Mouse (Mus musculus) thymus, postnatal 4 days (tissue): ENCODE data around the gene Mrps23.
"Not testable (repeated sequence)": the region's sequence is repeated elsewhere in the genome, so short reads cannot be mapped to it uniquely, and the experiment has no call there.

Experiments
- DNase-seq: peaks from one replicate; pipeline ENCODE4 v3.0.0; 2021

Mrps23 gene

DNA sequence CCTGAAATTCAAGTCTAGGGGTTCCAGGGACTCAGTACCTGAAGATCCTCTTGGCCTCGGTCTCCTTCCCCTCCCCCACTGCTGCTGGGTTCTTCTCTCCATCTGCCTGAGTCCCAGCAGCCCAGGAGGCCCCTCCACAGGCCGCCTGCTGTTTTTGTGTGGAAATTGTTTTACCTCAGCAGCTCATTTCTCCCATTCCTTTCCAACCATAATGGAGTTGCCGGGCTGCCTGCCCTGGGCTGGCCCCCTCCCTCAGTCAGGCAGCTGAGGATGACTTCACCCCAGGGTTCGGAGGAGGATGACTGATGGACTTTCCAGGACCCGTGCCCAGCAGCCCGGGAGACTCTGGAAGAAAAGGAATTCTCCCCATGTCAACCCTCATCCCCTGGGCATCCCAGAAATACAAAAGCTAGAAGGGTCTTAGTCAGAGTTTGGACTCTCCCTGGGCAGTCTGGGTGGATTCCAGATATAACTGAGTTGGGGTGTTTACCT is 23.7 kb upstream of the Mrps23 start:
- no peak for DNase-seq

DNA sequence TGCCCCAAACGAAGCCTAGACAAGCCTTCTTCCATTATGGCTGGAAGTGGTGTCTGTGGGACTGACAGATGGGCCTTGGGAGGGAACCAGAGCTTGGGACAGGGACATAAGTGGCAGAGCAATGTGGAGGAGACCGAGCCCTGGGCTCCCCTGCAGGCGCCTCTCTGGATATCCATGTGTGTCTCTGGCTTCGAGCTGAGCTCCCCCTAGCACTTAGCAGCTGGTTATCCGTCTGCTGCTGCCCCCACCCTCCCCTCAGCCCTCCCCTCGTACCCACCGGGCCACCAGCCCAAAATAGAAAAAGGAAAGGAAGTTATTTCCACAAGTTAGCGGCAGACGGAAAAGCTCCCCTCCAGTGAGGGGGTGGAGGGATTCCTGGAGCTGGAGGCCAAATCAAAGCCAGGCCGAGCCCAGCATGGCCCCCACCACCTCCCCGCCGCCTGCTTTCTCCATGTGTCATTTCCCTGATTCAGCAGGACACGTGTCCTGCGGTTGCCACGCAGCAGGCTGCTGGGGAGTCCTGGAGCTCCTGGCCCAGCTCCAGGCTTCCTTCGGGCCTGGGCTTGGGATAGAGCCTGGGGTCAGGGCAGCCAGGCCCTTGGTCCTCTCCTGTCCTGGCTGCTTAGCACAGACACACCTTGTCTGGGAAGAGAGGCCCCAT is 23.1 kb upstream of the Mrps23 start:
- no peak for DNase-seq

DNA sequence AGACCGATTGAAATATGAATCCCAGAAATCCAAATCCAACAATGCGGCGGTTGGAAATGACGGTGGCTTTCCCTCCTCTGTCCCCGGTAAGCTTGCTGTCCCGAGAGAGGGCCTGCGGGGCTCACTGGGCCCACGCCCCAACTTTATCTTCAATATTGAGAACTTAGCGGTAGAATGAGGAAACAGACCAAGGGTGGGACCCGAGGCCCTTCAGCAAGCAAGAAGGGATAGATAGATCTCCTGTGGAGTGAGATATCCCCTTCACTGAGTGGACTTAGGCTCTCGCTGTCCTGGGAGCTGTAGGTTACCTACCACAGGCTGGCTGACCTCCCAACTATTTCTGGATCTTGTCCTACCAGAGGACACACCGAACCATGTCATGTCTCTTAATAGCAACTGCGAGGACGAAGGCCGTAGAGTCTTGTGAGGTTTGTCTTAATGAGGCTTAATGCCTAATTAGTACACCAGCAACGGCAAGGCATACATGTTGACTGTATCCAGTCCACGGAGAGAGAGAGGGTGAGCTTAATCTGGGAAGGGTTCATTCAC is 19.5 kb upstream of the Mrps23 start:
- DNase-seq = no peak

DNA sequence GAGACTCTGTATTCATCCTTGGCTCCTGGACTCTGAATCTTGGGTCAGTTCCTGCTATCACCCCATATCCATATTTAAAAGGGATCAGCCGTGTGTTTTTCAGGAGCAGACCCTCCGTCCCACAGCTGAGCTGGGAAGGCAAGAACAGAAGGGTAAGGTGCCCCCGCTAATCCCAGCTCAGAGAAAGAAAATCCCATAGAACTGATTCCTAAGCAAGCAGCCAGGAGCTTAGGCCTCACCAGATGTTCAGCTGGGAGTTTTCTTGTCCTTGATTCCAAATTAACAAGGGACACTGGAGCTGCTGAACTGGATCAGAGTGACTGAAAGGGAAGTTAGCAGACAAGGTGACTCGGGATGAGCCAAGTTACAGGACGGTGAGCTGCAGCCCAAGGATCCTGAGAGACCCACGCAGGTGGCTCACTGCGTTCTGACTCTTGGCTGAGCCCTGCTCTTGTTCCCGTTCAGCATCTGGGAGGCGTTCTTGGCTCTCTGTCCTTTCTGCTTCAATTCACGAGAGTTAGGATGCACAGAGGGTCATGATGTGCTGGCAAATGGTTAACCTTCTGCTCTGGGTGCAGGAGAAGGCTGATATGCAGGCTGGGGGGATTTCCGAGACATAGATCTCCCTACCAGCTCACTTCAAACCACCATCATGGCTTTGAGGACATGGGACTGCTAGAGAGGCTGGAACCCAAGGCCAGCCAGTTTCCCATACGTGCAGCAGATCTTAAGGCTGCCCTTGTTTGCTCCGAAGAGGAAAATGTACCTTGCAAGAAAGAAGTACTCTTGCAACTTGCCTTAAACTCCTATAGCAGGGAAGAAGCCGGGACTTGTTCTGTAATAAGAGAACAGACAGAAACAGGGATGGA is 17.9 kb upstream of the Mrps23 start:
- DNase-seq = no peak

DNA sequence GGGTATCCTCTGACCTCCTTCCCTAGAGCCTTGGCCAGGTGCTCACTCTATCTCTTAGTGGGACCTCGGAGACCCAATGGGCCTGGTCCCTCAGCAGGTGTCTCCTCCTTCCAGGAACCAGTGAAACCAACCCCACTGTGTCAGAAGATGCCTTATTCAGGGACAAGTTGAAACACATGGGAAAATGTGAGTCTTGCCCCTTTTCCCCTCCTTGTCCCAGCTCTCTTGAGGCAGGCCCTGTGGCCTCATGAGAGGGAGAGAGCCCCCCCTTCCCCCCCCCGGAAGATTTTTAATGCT is 17.3 kb upstream of the Mrps23 start:
- no peak for DNase-seq

DNA sequence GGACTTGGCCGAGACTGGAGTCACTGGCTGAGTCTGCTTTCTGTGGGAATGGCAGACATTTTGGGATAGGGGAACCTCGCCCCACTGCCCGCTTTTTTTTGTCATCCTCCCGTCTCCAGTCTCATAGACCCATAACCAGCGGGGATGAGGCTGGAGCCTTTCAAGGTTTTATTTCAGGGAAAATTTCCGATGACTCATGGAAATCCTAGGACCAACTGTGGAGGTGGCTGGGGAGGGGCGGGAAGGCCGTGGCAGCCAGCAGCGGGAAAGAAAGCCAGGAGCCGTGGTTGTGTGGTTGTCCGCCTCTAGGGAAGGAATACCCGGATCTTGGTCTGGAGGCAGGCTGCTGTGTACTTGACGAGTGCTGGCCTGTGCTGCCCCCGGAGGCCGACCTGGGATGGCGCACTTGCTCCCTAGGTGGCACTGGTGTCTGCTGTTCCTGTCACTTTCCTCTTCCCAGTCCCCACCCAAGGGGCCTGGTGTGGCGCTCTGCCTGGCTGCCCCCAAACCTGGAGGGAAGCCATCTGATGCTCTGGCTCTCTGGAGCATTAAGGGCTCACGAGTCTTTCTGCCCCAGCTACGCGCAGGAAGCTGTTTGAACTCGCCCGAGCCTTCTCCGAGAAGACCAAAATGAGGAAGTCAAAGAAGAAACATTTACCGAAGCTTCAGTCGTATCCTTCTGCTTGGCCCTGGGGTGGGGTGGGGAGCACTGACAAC is 16.6 kb upstream of the Mrps23 start:
- peak; percentile 84 for DNase-seq

DNA sequence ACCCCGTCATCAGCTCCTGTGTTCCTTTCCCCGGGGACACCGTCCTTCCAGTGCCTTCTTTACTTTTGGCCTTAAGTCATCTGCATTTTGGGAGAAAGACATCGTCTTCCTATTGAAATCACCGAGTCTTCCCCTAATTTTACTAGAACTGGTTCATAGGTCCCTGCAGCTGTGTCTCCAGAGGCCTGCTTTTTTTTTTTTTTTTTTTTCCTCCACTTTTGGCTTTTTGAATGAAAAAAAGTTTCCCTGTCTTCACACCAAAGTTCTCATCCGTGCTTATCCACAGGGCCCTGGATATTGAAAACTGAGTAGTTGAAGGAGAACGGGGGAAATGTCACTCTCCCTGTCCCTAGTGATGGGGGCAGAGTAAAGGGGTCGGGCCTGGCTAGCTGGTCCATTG is 16.0 kb upstream of the Mrps23 start:
- DNase-seq = no peak

DNA sequence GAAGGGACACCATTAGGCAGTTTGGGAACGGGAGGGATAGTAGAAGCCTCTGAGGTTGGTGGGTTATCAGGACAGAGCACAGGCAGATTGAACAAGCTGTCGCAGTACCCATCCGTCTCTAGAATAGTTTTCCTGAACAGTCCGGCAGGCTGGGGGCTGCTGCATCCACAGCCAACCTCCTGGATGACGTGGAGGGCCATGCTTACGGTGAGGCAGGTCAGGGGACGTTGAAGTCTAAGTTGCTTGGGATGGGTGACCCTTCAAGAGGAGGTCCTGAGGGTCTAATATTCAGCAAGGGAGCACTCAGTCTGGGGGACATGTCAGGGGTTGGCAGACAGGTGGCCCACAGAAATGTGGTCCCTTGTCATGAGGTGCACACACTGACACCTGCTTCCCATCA is 15.6 kb upstream of the Mrps23 start:
- no peak for DNase-seq

DNA sequence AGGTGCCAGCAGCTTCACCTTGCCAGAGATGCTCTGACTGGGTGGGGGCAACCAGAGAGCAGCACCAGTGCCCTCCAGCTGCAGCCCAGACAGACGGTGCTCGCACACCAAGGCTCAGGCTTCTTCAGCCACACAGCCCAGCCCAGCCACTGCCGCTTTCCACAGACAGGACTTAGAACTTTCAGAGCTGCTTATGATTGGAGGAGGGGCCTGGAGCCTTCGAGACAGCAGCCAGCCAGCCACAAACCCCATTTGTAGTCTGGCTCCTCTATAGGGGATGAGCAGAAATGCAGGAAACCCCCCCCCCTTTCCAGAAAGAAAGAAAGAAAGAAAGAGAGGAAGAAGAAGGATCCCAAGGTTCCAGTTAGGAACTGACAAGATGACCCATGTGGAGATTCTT is 11.6 kb upstream of the Mrps23 start:
- DNase-seq = peak; percentile 70

DNA sequence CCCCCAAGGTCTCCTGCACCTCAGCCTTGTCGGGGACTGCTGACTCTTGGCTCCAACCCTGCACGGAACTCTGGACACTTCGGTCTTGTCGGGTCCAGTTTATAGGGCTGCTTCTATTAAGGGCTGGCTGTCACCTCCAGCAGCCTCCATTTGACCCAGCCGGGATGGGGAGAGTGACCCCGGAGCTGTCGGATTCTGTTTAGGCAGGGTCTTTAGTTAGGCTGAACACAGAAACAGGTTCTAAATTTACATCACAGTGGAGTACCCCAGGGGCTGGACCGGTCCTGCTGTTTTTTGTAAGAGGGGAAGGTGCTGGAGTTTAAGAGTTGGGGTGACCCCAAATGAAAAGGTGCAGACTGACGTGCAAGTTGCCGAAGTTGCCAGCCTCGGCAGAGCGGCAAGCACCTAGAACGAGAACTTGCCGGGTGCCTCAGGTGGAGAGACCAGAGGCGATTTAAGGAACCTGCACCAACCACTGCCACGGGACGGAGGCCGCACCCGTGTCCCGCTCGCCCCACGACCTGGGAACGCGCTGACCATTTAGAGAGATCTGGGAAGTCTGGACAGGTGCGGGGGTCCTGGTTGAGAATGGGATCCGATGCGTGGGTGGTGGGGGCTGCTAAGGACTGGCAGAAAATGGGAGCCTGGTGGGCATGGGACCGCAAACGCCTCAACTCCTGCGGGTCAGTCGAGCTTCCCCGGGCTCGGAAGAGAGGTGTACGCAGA is 10.9 kb upstream of the Mrps23 start:
- DNase-seq = peak; percentile 53

DNA sequence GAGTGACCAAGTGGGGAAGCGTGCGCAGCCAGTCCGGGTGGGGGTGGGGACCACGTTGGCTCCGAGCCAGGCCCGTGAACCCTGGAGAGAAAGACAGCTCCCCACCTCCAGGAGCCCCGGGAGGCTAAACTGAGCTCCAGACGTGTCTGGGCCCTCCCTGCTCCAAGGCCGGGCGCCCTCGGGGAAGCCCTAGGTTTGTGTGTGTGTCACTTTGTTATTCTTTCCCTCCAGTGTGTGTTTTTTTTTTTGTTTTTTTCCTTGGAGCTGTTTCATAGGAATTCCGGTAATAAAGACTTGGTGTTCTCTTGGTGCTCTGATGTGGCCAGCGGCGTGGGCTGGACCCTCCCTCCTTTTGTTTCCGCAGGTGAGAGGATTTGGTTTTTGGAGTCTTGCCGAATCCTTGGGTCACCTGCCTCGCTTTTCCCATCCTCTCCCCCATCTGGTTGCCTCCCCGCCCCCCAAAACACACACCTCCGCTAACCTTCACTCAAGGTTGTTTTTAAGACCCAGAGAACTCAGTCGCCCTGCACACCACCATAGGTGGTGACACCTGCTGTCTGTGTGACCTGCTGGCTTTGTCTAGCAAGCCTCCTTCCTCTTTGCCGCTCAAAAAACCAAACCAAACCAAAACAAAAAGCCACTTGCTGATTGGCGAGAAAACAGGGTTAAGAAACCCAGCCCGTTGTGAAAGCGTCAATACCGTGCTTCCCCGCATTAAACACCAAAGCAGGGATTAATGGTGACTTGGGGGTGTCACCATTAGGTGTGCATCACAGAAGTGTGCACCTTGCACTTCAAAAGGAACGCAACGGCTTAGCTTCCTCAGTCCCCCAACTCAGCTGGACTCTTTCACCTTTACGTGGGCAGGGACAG is 10.1 kb upstream of the Mrps23 start:
- peak; percentile 48 for DNase-seq

DNA sequence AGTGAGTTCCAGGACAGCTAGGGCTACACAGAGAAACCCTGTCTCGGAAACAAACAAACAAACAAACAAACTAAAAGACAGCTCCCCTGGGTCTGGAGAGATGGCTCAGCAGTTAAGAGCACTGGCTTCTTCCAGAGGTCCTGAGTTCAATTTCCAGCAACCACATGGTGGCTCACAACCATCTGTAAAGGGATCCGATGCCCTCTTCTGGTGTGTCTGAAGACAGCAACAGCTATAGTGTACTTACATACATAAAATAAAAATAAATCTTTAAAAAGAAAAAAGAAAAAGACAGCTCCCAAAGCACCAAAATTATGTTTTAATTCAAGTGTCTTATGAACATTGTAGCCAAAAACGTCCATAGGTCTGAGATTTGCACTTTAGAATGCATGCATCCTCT is 8.5 kb upstream of the Mrps23 start:
- not testable (repeated sequence) for DNase-seq

DNA sequence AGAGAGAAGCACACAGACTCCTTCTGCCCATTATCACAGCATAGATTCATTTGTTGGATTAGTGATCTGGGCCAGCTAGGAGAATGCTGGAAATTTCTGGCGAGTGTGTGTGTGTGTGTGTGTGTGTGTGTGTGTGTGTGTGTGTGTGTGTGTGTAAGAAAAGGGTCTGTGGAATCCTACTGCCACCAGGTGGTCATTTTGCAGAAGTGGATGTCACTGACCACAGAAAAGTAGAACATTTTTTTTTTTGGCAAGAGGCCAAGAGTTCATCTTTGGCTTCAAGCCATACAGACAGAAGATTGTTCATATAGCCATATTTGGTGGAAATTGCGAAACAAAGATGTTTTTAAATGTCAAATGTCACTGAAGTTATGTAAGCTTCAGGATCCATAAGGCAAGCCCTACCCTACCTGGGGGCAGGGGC is 7.0 kb upstream of the Mrps23 start:
- peak; percentile 35 for DNase-seq

DNA sequence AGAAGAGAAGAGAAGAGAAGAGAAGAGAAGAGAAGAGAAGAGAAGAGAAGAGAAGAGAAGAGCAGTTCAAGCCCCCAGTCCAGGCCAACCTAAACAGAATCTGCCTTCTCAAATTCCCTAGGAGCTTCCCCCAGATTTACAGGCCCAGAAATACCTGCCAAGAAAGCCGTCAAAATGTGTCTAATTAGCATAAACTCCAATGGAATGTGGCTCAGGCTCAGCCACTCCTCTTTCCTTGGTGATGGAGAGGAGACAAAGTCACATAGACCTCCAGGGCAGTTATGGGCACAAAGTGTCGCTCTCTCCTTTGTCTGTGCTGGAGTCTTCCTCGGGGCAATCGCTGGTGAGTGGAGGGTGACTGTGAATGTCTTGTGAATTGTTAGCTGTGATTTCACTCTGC is 6.0 kb upstream of the Mrps23 start:
- no peak for DNase-seq

DNA sequence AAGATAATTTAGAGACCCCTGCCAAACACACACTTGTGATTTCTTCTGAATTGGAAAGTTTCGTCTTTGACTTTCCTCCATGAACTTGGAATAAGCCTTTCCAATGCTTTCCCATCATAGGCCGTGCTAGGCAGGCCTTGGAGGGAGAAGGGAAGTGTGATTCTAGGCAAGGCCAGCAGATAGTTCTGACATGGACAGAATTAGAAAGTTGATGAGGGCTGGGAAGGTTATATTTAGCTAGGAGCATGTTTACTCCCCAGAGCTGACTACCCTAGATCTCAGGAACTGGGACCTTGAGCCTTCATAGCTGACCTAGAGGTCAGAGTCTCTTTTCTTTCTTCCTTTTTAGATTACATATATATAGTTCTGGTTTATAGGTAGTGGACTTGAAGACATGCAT is 3.0 kb upstream of the Mrps23 start:
- no peak for DNase-seq

DNA sequence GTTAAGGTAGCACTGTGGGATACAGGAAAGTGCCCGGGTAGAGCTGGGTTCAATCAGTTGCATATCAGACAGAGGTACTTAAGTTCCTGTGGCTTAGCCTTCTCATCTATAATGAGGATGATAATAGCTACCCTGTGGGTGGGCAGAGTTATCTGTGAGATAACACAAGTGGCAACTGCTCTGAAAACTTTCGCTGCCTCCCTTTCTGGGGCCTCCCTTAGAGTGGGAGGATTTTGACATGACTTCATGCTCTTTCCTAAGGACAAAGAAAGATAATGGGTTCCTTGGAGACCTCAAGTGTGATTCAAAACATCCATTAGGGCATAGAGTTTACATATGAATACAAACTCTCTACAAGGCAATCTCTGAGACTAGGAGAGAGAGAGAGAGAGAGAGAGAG is 2.1 kb upstream of the Mrps23 start:
- DNase-seq = no peak

DNA sequence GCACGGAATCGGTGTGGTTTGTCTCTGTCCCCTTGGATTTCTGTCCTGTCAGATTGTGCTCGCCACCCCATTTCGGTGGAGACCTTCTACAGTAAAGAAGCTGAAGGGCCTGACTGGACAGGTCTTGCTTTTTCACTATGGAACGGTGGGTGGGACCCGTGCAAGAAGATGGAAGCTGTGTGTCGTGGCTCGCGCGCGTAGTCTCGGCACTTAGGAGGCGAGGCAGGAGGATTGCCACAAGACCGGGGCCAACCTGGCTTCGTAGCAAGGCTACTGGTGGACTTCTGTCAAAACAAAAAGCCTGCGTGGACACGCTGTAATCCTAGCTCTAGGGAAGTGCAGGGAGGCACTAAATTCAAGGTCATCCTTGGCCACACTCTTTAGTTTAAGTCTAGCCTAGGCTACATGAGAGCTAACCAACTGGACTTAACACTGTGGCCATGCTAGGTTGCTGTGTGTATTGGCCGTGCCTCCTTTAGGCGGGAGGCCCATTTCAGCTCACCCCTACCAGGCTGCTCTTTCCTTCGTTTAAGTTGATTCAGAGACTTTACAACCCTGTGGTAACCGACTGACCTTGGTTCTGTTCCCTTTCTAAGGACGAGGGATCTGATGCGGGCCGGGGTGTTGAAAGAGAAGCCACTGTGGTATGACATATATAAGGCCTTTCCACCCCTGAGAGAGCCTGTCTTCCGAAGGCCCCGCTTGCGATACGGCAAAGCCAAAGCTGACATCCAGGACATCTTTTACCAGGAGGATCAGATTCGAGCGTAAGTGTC is 593 bp downstream of the Mrps23 start:
- peak; percentile 48 for DNase-seq

DNA sequence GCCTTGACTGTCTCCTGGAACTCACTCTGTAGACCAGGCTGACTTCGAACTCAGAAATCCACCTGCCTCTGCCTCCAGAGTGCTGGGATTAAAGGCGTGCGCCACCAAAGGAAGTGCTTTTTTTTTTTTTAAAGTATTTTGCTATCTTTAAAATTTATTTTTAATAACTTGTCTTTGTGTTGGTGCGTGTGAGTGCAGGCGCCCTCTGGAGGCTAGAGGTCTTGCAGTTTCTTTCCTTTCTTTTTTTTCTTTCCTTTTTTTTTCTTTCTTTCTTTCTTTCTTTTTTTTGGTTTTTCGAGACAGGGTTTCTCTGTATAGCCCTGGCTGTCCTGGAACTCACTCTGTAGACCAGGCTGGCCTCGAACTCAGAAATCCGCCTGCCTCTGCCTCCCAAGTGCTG is 2.4 kb downstream of the Mrps23 start:
- DNase-seq = peak; percentile 52

DNA sequence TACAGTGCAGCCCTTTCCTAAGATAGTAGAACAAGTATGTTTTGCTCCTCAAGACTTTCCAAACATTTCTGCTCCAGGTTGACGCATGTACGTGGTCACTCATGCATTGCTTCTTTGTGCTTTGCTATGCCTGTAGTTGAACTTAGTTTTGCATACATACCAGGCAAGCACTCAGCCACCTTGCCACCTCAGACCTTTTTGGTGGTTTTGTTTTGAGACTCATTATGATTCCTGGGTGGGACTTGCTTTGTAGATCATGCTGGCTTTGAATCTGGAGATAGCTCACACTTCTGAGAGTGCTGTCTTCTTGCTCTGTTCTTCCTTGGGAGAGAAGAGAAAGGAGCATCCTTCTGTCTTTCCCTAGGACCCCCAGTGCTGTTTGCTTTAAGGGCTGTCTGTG is 3.5 kb downstream of the Mrps23 start:
- DNase-seq = no peak

DNA sequence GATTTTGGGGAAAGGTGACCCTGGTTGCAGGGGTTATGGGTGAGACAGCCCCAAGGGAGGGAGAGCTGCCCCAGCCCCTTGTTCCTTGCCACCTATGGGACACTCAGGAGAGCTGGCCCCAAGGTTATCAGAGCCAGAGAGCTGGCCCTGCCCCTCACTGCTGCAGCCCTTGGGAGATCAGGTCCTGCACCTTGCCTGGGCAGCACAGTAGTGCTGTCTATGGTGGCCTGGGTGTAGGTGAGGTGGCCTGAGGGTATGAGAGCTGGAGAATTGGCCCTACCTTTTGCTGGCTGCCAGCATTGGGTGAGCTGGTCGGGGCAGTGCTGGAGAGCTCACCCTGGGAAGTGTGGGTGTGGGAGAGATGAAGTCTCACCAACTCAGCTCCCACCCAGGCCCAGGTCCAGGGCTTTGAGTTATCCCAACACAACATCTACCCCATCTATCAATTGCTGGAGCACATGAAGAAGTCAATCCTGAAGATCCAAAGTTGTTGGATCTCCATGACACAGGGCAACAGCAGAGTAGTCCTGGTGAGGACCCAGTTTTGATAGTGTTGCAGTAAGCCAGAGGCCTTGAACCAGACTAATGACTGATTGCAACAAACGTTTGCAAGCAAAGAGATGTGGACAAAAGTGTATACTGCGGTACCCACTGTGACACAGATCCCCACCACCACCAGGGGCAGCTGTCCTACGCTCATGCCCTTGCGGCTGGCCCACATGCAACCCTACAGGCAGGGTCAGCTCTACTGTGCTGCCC is 7.8 kb downstream of the Mrps23 start:
- no peak for DNase-seq
